Mouse (Mus musculus) MEL (cell line): ENCODE results near the gene Fgfr2.

Source experiments
- CTCF ChIP-seq, 3 experiments: IDR thresholded peaks in 2 of 3; conservative IDR thresholded peaks in 1 of 3; 2 replicates each; pipeline ENCODE4 v1.5.1; 2011 to 2012; ENCODE audit warnings: low read length in 3 of 3, low read depth in 2 of 3, mild to moderate bottlenecking in 2 of 3, improper control_type of control experiment in 1 of 3, inconsistent platforms in 1 of 3, mixed read lengths in 1 of 3, moderate library complexity in 1 of 3; ENCODE audit not compliant: control insufficient read depth in 1 of 3, insufficient read depth in 1 of 3, poor library complexity in 1 of 3, severe bottlenecking in 1 of 3
- EP300 ChIP-seq, 2 experiments: IDR thresholded peaks; 2 replicates each; pipeline ENCODE4 v1.6.1; 2011; ENCODE audit warnings: improper control_type of control experiment in 2 of 2, low read length in 2 of 2, low read depth in 1 of 2, mild to moderate bottlenecking in 1 of 2
- NELFE ChIP-seq: IDR thresholded peaks from 2 replicates; pipeline ENCODE4 v1.6.1; 2011; ENCODE audit warnings: low read depth, low read length, improper control_type of control experiment
- POLR2A ChIP-seq, 2 experiments: IDR thresholded peaks; 2 replicates each; pipeline ENCODE4 v1.6.1; 2011 to 2012; ENCODE audit warnings: low read length in 2 of 2, mild to moderate bottlenecking in 2 of 2, control low read depth in 1 of 2, improper control_type of control experiment in 1 of 2, low read depth in 1 of 2, moderate library complexity in 1 of 2; ENCODE audit not compliant: control insufficient read depth in 1 of 2, insufficient read depth in 1 of 2, poor library complexity in 1 of 2
- POLR2AphosphoS2 ChIP-seq: IDR thresholded peaks from 2 replicates; pipeline ENCODE4 v1.6.1; 2011; ENCODE audit warnings: low read length, improper control_type of control experiment
- USF2 ChIP-seq, 2 experiments: IDR thresholded peaks; 2 replicates each; pipeline ENCODE4 v1.6.1; 2011 to 2012; ENCODE audit warnings: improper control_type of control experiment in 2 of 2, low read length in 2 of 2, borderline replicate concordance in 1 of 2, inconsistent platforms in 1 of 2, low read depth in 1 of 2, mild to moderate bottlenecking in 1 of 2; ENCODE audit not compliant: insufficient read depth in 1 of 2

DNA sequence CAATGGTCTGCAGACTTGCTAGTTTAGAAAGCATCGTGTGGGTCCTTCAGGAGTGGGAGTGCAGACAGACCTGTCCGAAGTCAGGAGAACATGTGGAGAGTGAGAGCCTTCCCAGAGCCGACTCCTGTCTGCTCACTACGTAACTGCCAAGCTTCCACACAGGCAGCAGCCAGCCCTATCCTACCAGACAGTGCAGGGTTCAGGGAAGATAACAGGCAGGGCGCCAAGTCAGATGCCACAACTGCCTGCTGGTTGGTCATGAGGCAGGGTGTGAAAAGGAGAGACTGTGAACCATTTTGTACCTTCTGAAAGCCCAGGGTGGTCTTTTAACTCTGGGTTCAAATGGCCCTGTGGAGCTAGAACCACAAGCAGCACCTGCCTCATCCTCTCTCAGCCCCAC lies 553.1 kb downstream of the Fgfr2 start:
- TF ChIP-seq NELFE: no peak
- no peak for TF ChIP-seq CTCF (IDR thresholded peaks at IDR 0.05 in 2 of 3, conservative IDR thresholded peaks at IDR 0.05 in 1 of 3; ENCODE audit: control insufficient read depth in 1 of 3, insufficient read depth in 1 of 3, low read depth in 2 of 3, low read length in 3 of 3, poor library complexity in 1 of 3, severe bottlenecking in 1 of 3)
- TF ChIP-seq POLR2AphosphoS2: no peak
- no peak for TF ChIP-seq USF2 (IDR thresholded peaks at IDR 0.05; ENCODE audit: borderline replicate concordance in 1 of 2, insufficient read depth in 1 of 2, low read depth in 1 of 2, low read length in 2 of 2)
- no peak for TF ChIP-seq POLR2A (IDR thresholded peaks at IDR 0.05; ENCODE audit: control insufficient read depth in 1 of 2, insufficient read depth in 1 of 2, low read depth in 1 of 2, low read length in 2 of 2, poor library complexity in 1 of 2)
- TF ChIP-seq EP300 (IDR thresholded peaks at IDR 0.05; ENCODE audit: low read depth in 1 of 2, low read length in 2 of 2): peak in 1 of 2 experiments; percentile 23; a peak in 1 of 4 replicates
